Mouse (Mus musculus) intestine, embryonic 14.5 days (tissue): ENCODE measurements around the gene Gabrb3. TPM values are rescaled to one million over a fixed set of nuclear protein-coding genes. Genes with fewer than 3 reads are reported as not detected.

Source experiments
- ATAC-seq: fragments of 200-750 bp; cut with Nextera tagmentation; replicated peaks from 2 replicates; pipeline ENCODE4 v1.8.0; 2017; ENCODE audit warnings: low read depth, moderate number of reproducible peaks, moderate TSS enrichment, moderate library complexity; ENCODE audit not compliant: low FRiP score, low TSS enrichment
- DNase-seq: peaks from one replicate; pipeline ENCODE4 v3.0.0-alpha.2; 2018; ENCODE audit warnings: low spot score
- H3K27ac ChIP-seq: fragments of 300-500 bp; sonication (generic); 2 replicates; pipeline ENCODE4 v1.5.1; 2014; ENCODE audit warnings: low read depth, mild to moderate bottlenecking, control low read depth
- H3K27me3 ChIP-seq: fragments of 300-500 bp; sonication (generic); replicated peaks from 2 replicates; pipeline ENCODE4 v1.6.1; 2014; ENCODE audit warnings: low read length, control low read depth; ENCODE audit not compliant: control insufficient read depth, insufficient read depth
- H3K36me3 ChIP-seq: fragments of 300-500 bp; sonication (generic); 2 replicates; pipeline ENCODE4 v1.6.1; 2014; ENCODE audit warnings: low read length, control low read depth; ENCODE audit not compliant: control insufficient read depth, insufficient read depth
- H3K4me1 ChIP-seq: fragments of 300-500 bp; sonication (generic); replicated peaks from 2 replicates; pipeline ENCODE4 v1.6.1; 2014; ENCODE audit warnings: low read length, control low read depth, mixed read lengths; ENCODE audit not compliant: control insufficient read depth, insufficient read depth
- H3K4me2 ChIP-seq: fragments of 300-500 bp; sonication (generic); 2 replicates; pipeline ENCODE4 v1.6.1; 2014; ENCODE audit warnings: low read length
- H3K4me3 ChIP-seq: fragments of 300-500 bp; sonication (generic); 2 replicates; pipeline ENCODE4 v1.5.1; 2014; ENCODE audit warnings: low read depth, low read length, control low read depth, mixed read lengths
- H3K9ac ChIP-seq: fragments of 300-500 bp; sonication (generic); 2 replicates; pipeline ENCODE4 v1.6.1; 2014; ENCODE audit warnings: mild to moderate bottlenecking, low read length
- H3K9me3 ChIP-seq: fragments of 300-500 bp; sonication (generic); 2 replicates; pipeline ENCODE4 v1.6.1; 2016; ENCODE audit warnings: low read length, control low read depth; ENCODE audit not compliant: control insufficient read depth
- WGBS: fragments of 180-500 bp; shearing (Covaris S2); extraction: QIAGEN DNeasy Blood & Tissue Kit; methylation state at CpG from one replicate; pipeline ENCODE4 v1.1.7; 2014; 5-methylcytosine and 5-hydroxymethylcytosine counted together
- polyA plus RNA-seq: library from polyadenylated mRNA; unstranded; fragments of >200 nt; fragmentation: Nextera tagmentation; extraction: Ambion mirVana; gene quantifications from 2 replicates; pipeline ENCODE4 v1.2.1, GENCODE M21; 2014

Gabrb3 gene
- polyA plus RNA-seq: 2.9 and 4.3 TPM in 2 replicates

DNA sequence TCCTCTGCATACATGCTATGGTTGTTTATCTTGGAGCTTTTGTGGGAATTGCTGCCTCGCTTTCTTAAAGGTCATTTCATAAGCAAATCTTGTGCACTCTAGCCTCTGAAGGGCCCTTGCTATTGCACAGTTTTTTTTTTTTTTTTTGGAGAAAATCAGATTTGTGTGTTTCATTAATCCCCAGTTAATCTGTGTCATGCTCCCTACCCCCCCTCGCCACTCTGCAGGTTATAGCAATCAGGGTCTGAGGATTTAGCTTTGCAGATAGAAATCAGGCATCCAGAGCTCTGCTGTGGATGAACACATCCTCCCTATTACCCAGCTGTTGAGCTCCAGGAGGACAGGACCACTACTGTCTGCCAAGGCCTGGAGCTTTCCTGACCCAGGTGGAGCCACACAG lies at the start of gene Gabrb3:
Gene Gabrb3, plus strand, starts transcription at position 301 of the 400 bp plus-strand sequence.
- 75% methylated on average over 2 of the region's 2 CpGs for WGBS
- Histone ChIP-seq H3K36me3 (no peaks in the 10 kb centered on the region), H3K9me3 (no peaks in the 10 kb centered on the region), H3K27ac (no peak within 1 kb of the TSS), H3K27me3 (no peaks in the 10 kb centered on the region), H3K4me1 (no peaks in the 10 kb centered on the region), H3K4me3 (no peak within 1 kb of the TSS), H3K4me2 (no peak within 1 kb of the TSS), H3K9ac (no peak within 1 kb of the TSS)
- no peak for DNase-seq
- no peak for ATAC-seq

DNA sequence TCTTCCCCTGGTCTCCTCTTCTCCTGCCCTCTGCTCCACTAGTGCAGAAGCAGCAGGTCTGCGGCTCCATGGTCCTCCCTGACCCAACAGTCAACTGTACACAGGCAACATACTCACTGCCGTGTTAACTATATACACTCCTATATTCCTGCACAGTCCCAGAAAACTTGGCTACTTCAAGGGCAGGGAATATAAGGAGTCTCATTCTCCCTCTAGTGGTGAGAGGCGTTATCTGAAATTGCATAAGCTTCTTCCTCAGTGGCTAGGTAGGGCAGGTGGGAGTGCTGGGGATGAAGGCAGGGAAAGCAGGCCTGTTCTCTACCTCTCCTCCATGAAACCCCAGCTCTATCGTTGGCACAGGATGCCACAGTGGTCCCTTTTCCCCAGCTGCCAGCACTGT lies 35.4 kb upstream of the Gabrb3 start:
- DNase-seq (no peak), ATAC-seq (peak; percentile 77)
- 15% methylated on average over 4 of the region's 4 CpGs for WGBS
- H3K27ac ChIP-seq: no peak overlapping the region
- peaks cover 27% of the 10 kb centered on the region for H3K27me3 ChIP-seq
- H3K4me2 ChIP-seq: no peak overlapping the region
- H3K9me3 ChIP-seq: no peaks in the 10 kb centered on the region
- H3K36me3 ChIP-seq: no peaks in the 10 kb centered on the region
- H3K4me1 ChIP-seq: no peaks in the 10 kb centered on the region
- H3K4me3 ChIP-seq: no peak overlapping the region
- no peak overlapping the region for H3K9ac ChIP-seq

- ATAC-seq (peak; percentile 45), DNase-seq (peak; percentile 62)
- Histone ChIP-seq H3K27ac (no peak within 1 kb of the TSS), H3K4me2 (peak within 1 kb of the TSS; percentile 65), H3K27me3 (peaks cover 27% of the 10 kb centered on the region), H3K4me1 (no peaks in the 10 kb centered on the region), H3K9ac (peak within 1 kb of the TSS; percentile 0; the same call in 1 of the 2 replicates), H3K4me3 (peak within 1 kb of the TSS; percentile 37), H3K36me3 (no peaks in the 10 kb centered on the region), H3K9me3 (no peaks in the 10 kb centered on the region)
- 1% methylated on average over 66 of the region's 71 CpGs for WGBS
Measured at GRCm38 (mm10) chr7:57386517-57387340, 32.8 kb upstream of the Gabrb3 start, which contains the start of gene Gabrg3. Gene Gabrg3, minus strand, starts transcription at chr7:57387188.

- H3K9ac ChIP-seq: no peak overlapping the region
- WGBS: 24% methylated on average over 6 of the region's 6 CpGs
Measured at GRCm38 (mm10) chr7:57387341-57387654, 32.2 kb upstream of the Gabrb3 start.

DNA sequence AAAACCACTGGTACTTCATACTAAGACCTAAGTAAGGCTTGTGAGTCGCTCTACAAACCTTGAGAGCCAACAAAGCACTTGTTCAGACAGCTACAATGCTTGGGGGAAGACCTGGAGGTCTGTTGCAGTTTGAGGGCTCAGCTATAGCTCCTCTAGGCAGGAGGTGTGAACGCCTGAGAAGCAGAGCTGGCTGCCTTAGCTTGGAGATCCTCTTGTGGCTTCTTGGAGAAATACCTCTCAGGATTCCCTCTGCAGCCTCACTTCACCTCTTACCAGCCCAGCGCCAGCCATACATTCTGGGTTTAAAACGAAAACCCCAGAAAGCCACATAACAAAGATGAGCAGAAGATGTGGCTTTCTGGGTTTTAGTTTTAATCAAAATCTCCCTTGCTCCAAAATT lies 29.4 kb upstream of the Gabrb3 start:
- no peaks in the 10 kb centered on the region for H3K9me3 ChIP-seq
- no peaks in the 10 kb centered on the region for H3K4me1 ChIP-seq
- H3K9ac ChIP-seq: no peak overlapping the region
- DNase-seq (no peak), ATAC-seq (no peak)
- H3K36me3 ChIP-seq: no peaks in the 10 kb centered on the region
- 43% methylated on average over 4 of the region's 4 CpGs for WGBS
- H3K27me3 ChIP-seq: peaks cover 25% of the 10 kb centered on the region
- H3K4me2 ChIP-seq: no peak overlapping the region
- H3K27ac ChIP-seq: no peak overlapping the region
- H3K4me3 ChIP-seq: no peak overlapping the region

More at GRCm38 (mm10) chr7:57387341-57387654, 32.2 kb upstream of the Gabrb3 start:
- H3K4me3 ChIP-seq: peak overlapping the region; percentile 37
- no peak overlapping the region for H3K27ac ChIP-seq
- H3K4me1 ChIP-seq: no peaks in the 10 kb centered on the region
- no peaks in the 10 kb centered on the region for H3K36me3 ChIP-seq
- H3K4me2 ChIP-seq: peak overlapping the region; percentile 65
- ATAC-seq (peak; percentile 68), DNase-seq (no peak)
- no peaks in the 10 kb centered on the region for H3K9me3 ChIP-seq
- H3K27me3 ChIP-seq: peaks cover 27% of the 10 kb centered on the region

GRCm38 (mm10) chr7:57393551-57393950 lies 25.9 kb upstream of the Gabrb3 start:
- ATAC-seq (no peak), DNase-seq (no peak)
- WGBS: 88% methylated on average over 4 of the region's 4 CpGs
- Histone ChIP-seq H3K27ac (no peak overlapping the region), H3K4me3 (no peak overlapping the region), H3K9ac (no peak overlapping the region), H3K9me3 (no peaks in the 10 kb centered on the region), H3K4me2 (no peak overlapping the region), H3K36me3 (no peaks in the 10 kb centered on the region), H3K4me1 (no peaks in the 10 kb centered on the region), H3K27me3 (no peaks in the 10 kb centered on the region)

DNA sequence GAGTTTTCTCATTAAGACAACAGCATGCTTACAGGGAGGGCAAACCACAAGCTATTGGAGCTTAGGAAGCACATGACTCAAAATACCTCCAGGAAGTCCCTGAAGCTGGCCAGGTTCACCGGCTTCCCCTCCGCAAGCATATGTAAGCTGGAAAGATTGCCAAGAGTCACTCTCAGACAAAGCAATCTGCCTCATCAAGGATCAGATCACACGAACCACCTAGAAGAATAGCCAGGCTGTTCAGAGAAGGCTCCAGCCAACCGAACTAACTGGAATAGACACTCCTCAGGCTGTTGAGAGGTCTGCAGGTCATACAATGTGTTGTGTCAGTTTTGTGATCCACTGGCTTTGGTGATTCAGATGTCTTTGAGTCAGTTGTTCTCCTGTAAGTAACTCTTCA lies 8.3 kb upstream of the Gabrb3 start:
- DNase-seq: no peak

GRCm38 (mm10) chr7:57412896-57413295 lies 6.6 kb upstream of the Gabrb3 start:
- WGBS: 31% methylated on average over 1 of the region's 1 CpGs
- Histone ChIP-seq H3K4me3 (no peak overlapping the region), H3K4me1 (no peaks in the 10 kb centered on the region), H3K36me3 (no peaks in the 10 kb centered on the region), H3K27me3 (no peaks in the 10 kb centered on the region), H3K9me3 (no peaks in the 10 kb centered on the region), H3K27ac (no peak overlapping the region), H3K4me2 (no peak overlapping the region), H3K9ac (no peak overlapping the region)
- DNase-seq (no peak), ATAC-seq (no peak)

More for the DNA sequence above, 8.3 kb upstream of the Gabrb3 start:
- Histone ChIP-seq H3K9ac (no peak overlapping the region), H3K36me3 (no peaks in the 10 kb centered on the region), H3K27ac (no peak overlapping the region), H3K27me3 (no peaks in the 10 kb centered on the region), H3K4me1 (no peaks in the 10 kb centered on the region), H3K4me2 (no peak overlapping the region), H3K4me3 (no peak overlapping the region), H3K9me3 (no peaks in the 10 kb centered on the region)
- no peak for ATAC-seq
- WGBS: 94% methylated on average over 4 of the region's 4 CpGs

DNA sequence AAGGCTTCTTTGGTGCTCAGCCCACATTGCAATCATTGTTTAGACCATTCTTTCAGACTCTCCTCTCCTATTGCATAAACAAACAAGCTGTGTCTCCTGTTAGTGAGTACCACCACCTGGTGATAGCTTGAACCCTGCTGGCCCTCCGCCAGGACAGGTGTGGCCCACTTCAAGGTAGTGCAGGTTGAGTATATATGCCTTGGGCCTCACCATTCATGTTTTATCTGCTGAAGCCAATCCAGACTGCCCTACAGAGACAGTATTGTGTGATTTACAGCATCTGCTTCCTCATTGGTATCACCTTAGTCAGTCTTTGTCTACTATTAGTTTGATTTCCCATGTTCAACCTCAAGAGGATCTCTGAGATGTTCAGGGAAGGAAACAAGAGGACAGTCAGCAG lies 1.6 kb downstream of the Gabrb3 start:
- no peaks in the 10 kb centered on the region for H3K9me3 ChIP-seq
- H3K4me2 ChIP-seq: no peak overlapping the region
- H3K27me3 ChIP-seq: no peaks in the 10 kb centered on the region
- DNase-seq (no peak), ATAC-seq (no peak)
- no peak overlapping the region for H3K4me3 ChIP-seq
- 76% methylated on average over 1 of the region's 1 CpGs for WGBS
- H3K27ac ChIP-seq: no peak overlapping the region
- no peaks in the 10 kb centered on the region for H3K4me1 ChIP-seq
- H3K36me3 ChIP-seq: no peaks in the 10 kb centered on the region
- H3K9ac ChIP-seq: no peak overlapping the region
